In the genomic region with DNA sequence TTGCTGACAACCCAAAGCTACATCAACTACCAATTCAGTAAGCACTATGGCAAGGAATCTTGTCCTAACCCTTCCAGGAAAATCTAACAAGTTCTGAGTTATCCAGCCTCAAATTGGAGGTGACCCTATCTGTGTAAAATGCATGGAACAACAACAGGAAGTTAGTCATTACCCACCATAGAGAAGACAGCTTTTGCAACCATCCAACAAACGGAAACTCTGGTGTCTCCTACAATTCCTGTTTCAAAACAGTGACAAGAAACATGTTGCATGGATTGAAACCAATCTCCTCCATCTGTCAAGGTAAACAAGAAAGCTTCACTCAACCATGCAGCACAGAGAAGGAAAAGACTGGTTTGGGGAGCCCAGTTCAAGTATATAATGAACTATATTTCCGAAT, we compare ENCODE assay signal across 23 mouse cellular contexts.
DNase-seq lines count a peak whose midpoint lies in the region; ATAC-seq lines count a peak whose summit lies in the region.
"Had no signal": no experiment of that assay in that cellular context is flagged by ENCODE, and none has a peak within 500 bp of the region (broad histone marks: within the 10 kb centered on the region; RNA-seq: fewer than 3 reads in every experiment).

No protein-coding gene starts in this region.

- peak; percentile 51 for DNase-seq in 416B (ENCODE audit: low read depth)
- no peak for DNase-seq in right cerebral cortex, adult 2 months (ENCODE audit: low spot score in 2 of 2)
- DNase-seq in spleen, postnatal 36 days (ENCODE audit: low spot score in 2 of 2), result no peak
- DNase-seq in forebrain, embryonic 14.5 days (ENCODE audit: low spot score), result no peak
- DNase-seq in B cell, adult 2 months, result no peak
- DNase-seq: adrenal gland, adult 2 months; adrenal gland, adult 8-10 months; adrenal gland, postnatal 10 days; adrenal gland, postnatal 14 days; adrenal gland, postnatal 25 days; adrenal gland, postnatal 36 days; cerebellum, adult 11 months; cerebellum, adult 11-12 months; cerebellum, adult 18-20 months; cerebellum, adult 2 months had no signal

- no peaks in the 10 kb centered on the region for H3K27me3 ChIP-seq in forebrain, embryonic 14.5 days (replicated peaks; ENCODE audit: control insufficient read depth, insufficient read depth, low read length)
- H3K27me3 ChIP-seq: CH12.LX, Patski had no signal

- H3K4me2 ChIP-seq in forebrain, embryonic 14.5 days (ENCODE audit: low read length), result no peak overlapping the region

- H3K9me3 ChIP-seq in forebrain, embryonic 14.5 days (replicated peaks; ENCODE audit: control insufficient read depth, low read length), result no peaks in the 10 kb centered on the region
- H3K9me3 ChIP-seq: G1E had no signal

- H3K27ac ChIP-seq in forebrain, embryonic 14.5 days (ENCODE audit: low read depth, low read length), result no peak overlapping the region

- no peak overlapping the region for H3K9ac ChIP-seq in forebrain, embryonic 14.5 days (ENCODE audit: low read length)

- peak; percentile 76 for ATAC-seq in granulocyte monocyte progenitor cell, adult 5-6 weeks (replicated peaks; ENCODE audit: poor library complexity, severe bottlenecking)
- peak; percentile 66 for ATAC-seq in megakaryocyte, adult 5-6 weeks (ENCODE audit: poor library complexity, severe bottlenecking)
- peak; percentile 91 for ATAC-seq in megakaryocyte progenitor cell, adult 5-6 weeks (replicated peaks; ENCODE audit: poor library complexity)
- no peak for ATAC-seq in forebrain, embryonic 14.5 days
- ATAC-seq: activated CD4-positive, CD25-positive, alpha-beta regulatory T cell, adult 4 months; CD4-positive, CD25-positive, alpha-beta regulatory T cell, adult 4 months; Patski had no signal

- WGBS in forebrain, embryonic 14.5 days, result 91% methylated on average over 2 of the region's 2 CpGs

- no peak overlapping the region for H3K4me3 ChIP-seq in forebrain, embryonic 14.5 days (ENCODE audit: low read depth, low read length)

- H3K4me1 ChIP-seq in forebrain, embryonic 14.5 days (ENCODE audit: control insufficient read depth, insufficient read depth, low read length), result no peaks in the 10 kb centered on the region

- H3K36me3 ChIP-seq in forebrain, embryonic 14.5 days (ENCODE audit: control insufficient read depth, insufficient read depth, low read length), result no peaks in the 10 kb centered on the region
- H3K36me3 ChIP-seq: G1E had no signal
